Mouse (Mus musculus): ENCODE measurements around the gene Synpo2. TPM values are rescaled to one million over a fixed set of nuclear protein-coding genes. Genes with fewer than 3 reads are reported as not detected.
A peak's percentile ranks its signal among the peaks of the same experiment; 100 is the strongest.

Synpo2 gene
- polyA plus RNA-seq, 1 experiment from 2014 or later, result 5.3 TPM

- Histone ChIP-seq H3K4me3 (replicated peaks) (no peak overlapping the region), H3K4me1 (replicated peaks) (peaks cover 4% of the 10 kb centered on the region), H3K9ac (replicated peaks) (no peak overlapping the region), H3K36me3 (no peaks in the 10 kb centered on the region), H3K9me3 (no peaks in the 10 kb centered on the region), H3K4me2 (no peak overlapping the region), H3K27ac (no peak overlapping the region), H3K27me3 (no peaks in the 10 kb centered on the region)
- 70% methylated on average over 5 of the region's 5 CpGs for WGBS
- no peak for ATAC-seq (ENCODE audit: insufficient number of reproducible peaks, insufficient read depth, low FRiP score, low TSS enrichment, low read depth)
Observed at GRCm38 (mm10) chr3:123244376-123244775, 8.4 kb upstream of the Synpo2 start.

- Histone ChIP-seq H3K9ac (replicated peaks) (no peak overlapping the region), H3K4me2 (no peak overlapping the region)
- no peak for ATAC-seq (ENCODE audit: insufficient number of reproducible peaks, insufficient read depth, low FRiP score, low TSS enrichment, low read depth)
Observed at GRCm38 (mm10) chr3:123237446-123237845, 1.5 kb upstream of the Synpo2 start.

GRCm38 (mm10) chr3:123237039-123237438, 1.1 kb upstream of the Synpo2 start:
- Histone ChIP-seq H3K36me3 (no peaks in the 10 kb centered on the region), H3K27me3 (peaks cover 13% of the 10 kb centered on the region), H3K27ac (no peak overlapping the region), H3K9ac (replicated peaks) (no peak overlapping the region), H3K9me3 (no peaks in the 10 kb centered on the region), H3K4me1 (replicated peaks) (peaks cover 12% of the 10 kb centered on the region), H3K4me3 (replicated peaks) (no peak overlapping the region), H3K4me2 (no peak overlapping the region)
- WGBS, result 19% methylated on average over 7 of the region's 7 CpGs
- peak; percentile 62 for ATAC-seq (ENCODE audit: insufficient number of reproducible peaks, insufficient read depth, low FRiP score, low TSS enrichment, low read depth)

More at GRCm38 (mm10) chr3:123237446-123237845, 1.5 kb upstream of the Synpo2 start:
- Histone ChIP-seq H3K9me3 (no peaks in the 10 kb centered on the region), H3K4me3 (replicated peaks) (no peak overlapping the region), H3K27ac (no peak overlapping the region), H3K27me3 (peaks cover 13% of the 10 kb centered on the region), H3K4me1 (replicated peaks) (peaks cover 12% of the 10 kb centered on the region), H3K36me3 (no peaks in the 10 kb centered on the region)

- Histone ChIP-seq H3K27me3 (peaks cover 13% of the 10 kb centered on the region), H3K36me3 (no peaks in the 10 kb centered on the region), H3K27ac (no peak overlapping the region), H3K4me2 (peak overlapping the region; percentile 64), H3K4me3 (replicated peaks) (peak overlapping the region; percentile 46), H3K9ac (replicated peaks) (peak overlapping the region; percentile 56), H3K4me1 (replicated peaks) (peaks cover 12% of the 10 kb centered on the region), H3K9me3 (peaks cover 4% of the 10 kb centered on the region; the same call in 1 of the 2 replicates)
- no peak for ATAC-seq (ENCODE audit: insufficient number of reproducible peaks, insufficient read depth, low FRiP score, low TSS enrichment, low read depth)
- 8% methylated on average over 7 of the region's 7 CpGs for WGBS
Observed at GRCm38 (mm10) chr3:123235495-123235894, 454 bp downstream of the Synpo2 start.

GRCm38 (mm10) chr3:123234191-123234836, 1.6 kb downstream of the Synpo2 start:
- Histone ChIP-seq H3K4me3 (replicated peaks) (no peak overlapping the region), H3K27me3 (peaks cover 13% of the 10 kb centered on the region), H3K27ac (no peak overlapping the region), H3K9me3 (peaks cover 4% of the 10 kb centered on the region; the same call in 1 of the 2 replicates), H3K9ac (replicated peaks) (no peak overlapping the region), H3K4me2 (peak overlapping the region; percentile 26), H3K4me1 (replicated peaks) (peaks cover 12% of the 10 kb centered on the region), H3K36me3 (no peaks in the 10 kb centered on the region)
- ATAC-seq (ENCODE audit: insufficient number of reproducible peaks, insufficient read depth, low FRiP score, low TSS enrichment, low read depth), result no peak
- WGBS, result 47% methylated on average over 16 of the region's 16 CpGs

GRCm38 (mm10) chr3:123231639-123232038, 4.3 kb downstream of the Synpo2 start:
- H3K4me2 ChIP-seq, result no peak overlapping the region
- peaks cover 6% of the 10 kb centered on the region; the same call in 1 of the 2 replicates for H3K4me1 ChIP-seq (replicated peaks)
- no peak overlapping the region for H3K9ac ChIP-seq (replicated peaks)
- WGBS, result 90% methylated on average over 2 of the region's 2 CpGs
- peaks cover 4% of the 10 kb centered on the region; the same call in 1 of the 2 replicates for H3K9me3 ChIP-seq
- no peak for ATAC-seq (ENCODE audit: insufficient number of reproducible peaks, insufficient read depth, low FRiP score, low TSS enrichment, low read depth)
- H3K27ac ChIP-seq, result no peak overlapping the region
- H3K4me3 ChIP-seq (replicated peaks), result no peak overlapping the region
- H3K36me3 ChIP-seq, result no peaks in the 10 kb centered on the region
- H3K27me3 ChIP-seq, result peaks cover 4% of the 10 kb centered on the region; the same call in 1 of the 2 replicates

- no peak overlapping the region for H3K4me3 ChIP-seq (replicated peaks)
- ATAC-seq (ENCODE audit: insufficient number of reproducible peaks, insufficient read depth, low FRiP score, low TSS enrichment, low read depth), result no peak
- H3K4me2 ChIP-seq, result no peak overlapping the region
- WGBS, result 88% methylated on average over 3 of the region's 3 CpGs
- peaks cover 4% of the 10 kb centered on the region; the same call in 1 of the 2 replicates for H3K9me3 ChIP-seq
- H3K27ac ChIP-seq, result no peak overlapping the region
- no peaks in the 10 kb centered on the region for H3K4me1 ChIP-seq (replicated peaks)
- H3K36me3 ChIP-seq, result no peaks in the 10 kb centered on the region
- H3K27me3 ChIP-seq, result no peaks in the 10 kb centered on the region
- H3K9ac ChIP-seq (replicated peaks), result no peak overlapping the region
Observed at GRCm38 (mm10) chr3:123227276-123227675, 8.7 kb downstream of the Synpo2 start.

GRCm38 (mm10) chr3:123218646-123219045, 17.3 kb downstream of the Synpo2 start:
- H3K4me2 ChIP-seq, result no peak overlapping the region
- WGBS, result 46% methylated on average over 6 of the region's 6 CpGs
- H3K36me3 ChIP-seq, result no peaks in the 10 kb centered on the region
- H3K27me3 ChIP-seq, result no peaks in the 10 kb centered on the region
- no peak overlapping the region for H3K4me3 ChIP-seq (replicated peaks)
- H3K27ac ChIP-seq, result no peak overlapping the region
- H3K9me3 ChIP-seq, result no peaks in the 10 kb centered on the region
- ATAC-seq (ENCODE audit: insufficient number of reproducible peaks, insufficient read depth, low FRiP score, low TSS enrichment, low read depth), result no peak
- H3K4me1 ChIP-seq (replicated peaks), result no peaks in the 10 kb centered on the region
- H3K9ac ChIP-seq (replicated peaks), result no peak overlapping the region

- Histone ChIP-seq H3K27ac (no peak overlapping the region), H3K9me3 (no peaks in the 10 kb centered on the region), H3K4me2 (no peak overlapping the region), H3K4me3 (replicated peaks) (no peak overlapping the region), H3K9ac (replicated peaks) (no peak overlapping the region), H3K36me3 (no peaks in the 10 kb centered on the region), H3K27me3 (no peaks in the 10 kb centered on the region), H3K4me1 (replicated peaks) (no peaks in the 10 kb centered on the region)
- no peak for ATAC-seq (ENCODE audit: insufficient number of reproducible peaks, insufficient read depth, low FRiP score, low TSS enrichment, low read depth)
- 31% methylated on average over 4 of the region's 4 CpGs for WGBS
Observed at GRCm38 (mm10) chr3:123208891-123209290, 27.1 kb downstream of the Synpo2 start.

GRCm38 (mm10) chr3:123207386-123207785, 28.6 kb downstream of the Synpo2 start:
- H3K27me3 ChIP-seq, result no peaks in the 10 kb centered on the region
- no peaks in the 10 kb centered on the region for H3K36me3 ChIP-seq
- ATAC-seq (ENCODE audit: insufficient number of reproducible peaks, insufficient read depth, low FRiP score, low TSS enrichment, low read depth), result no peak
- H3K4me2 ChIP-seq, result no peak overlapping the region
- no peak overlapping the region for H3K9ac ChIP-seq (replicated peaks)
- no peak overlapping the region for H3K4me3 ChIP-seq (replicated peaks)
- no peaks in the 10 kb centered on the region for H3K4me1 ChIP-seq (replicated peaks)
- no peaks in the 10 kb centered on the region for H3K9me3 ChIP-seq
- H3K27ac ChIP-seq, result no peak overlapping the region
- 74% methylated on average over 5 of the region's 5 CpGs for WGBS

- WGBS, result 85% methylated on average over 7 of the region's 7 CpGs
- H3K27ac ChIP-seq, result no peak overlapping the region
- H3K36me3 ChIP-seq, result no peaks in the 10 kb centered on the region
- no peak for ATAC-seq (ENCODE audit: insufficient number of reproducible peaks, insufficient read depth, low FRiP score, low TSS enrichment, low read depth)
- H3K4me3 ChIP-seq (replicated peaks), result no peak overlapping the region
- H3K27me3 ChIP-seq, result no peaks in the 10 kb centered on the region
- no peaks in the 10 kb centered on the region for H3K4me1 ChIP-seq (replicated peaks)
- no peak overlapping the region for H3K9ac ChIP-seq (replicated peaks)
- no peaks in the 10 kb centered on the region for H3K9me3 ChIP-seq
- no peak overlapping the region for H3K4me2 ChIP-seq
Observed at GRCm38 (mm10) chr3:123205485-123205884, 30.5 kb downstream of the Synpo2 start.

GRCm38 (mm10) chr3:123205065-123205464, 30.9 kb downstream of the Synpo2 start:
- 65% methylated on average over 6 of the region's 6 CpGs for WGBS
- Histone ChIP-seq H3K4me3 (replicated peaks) (no peak overlapping the region), H3K9ac (replicated peaks) (no peak overlapping the region), H3K9me3 (no peaks in the 10 kb centered on the region), H3K36me3 (no peaks in the 10 kb centered on the region), H3K4me2 (no peak overlapping the region), H3K4me1 (replicated peaks) (no peaks in the 10 kb centered on the region), H3K27ac (peak overlapping the region; percentile 50; the same call in 1 of the 2 replicates), H3K27me3 (no peaks in the 10 kb centered on the region)
- ATAC-seq (ENCODE audit: insufficient number of reproducible peaks, insufficient read depth, low FRiP score, low TSS enrichment, low read depth), result no peak
